Mouse (Mus musculus): ENCODE measurements around the gene Tbc1d22a. TPM values are rescaled to one million over a fixed set of nuclear protein-coding genes. Genes with fewer than 3 reads are reported as not detected.

The Tbc1d22a gene
- polyA plus RNA-seq, 1 experiment: 31.7 TPM

- Histone ChIP-seq H3K4me1 (ENCODE audit: control insufficient read depth, insufficient read depth, low read length) (no peaks in the 10 kb centered on the region), H3K27me3 (replicated peaks; ENCODE audit: control insufficient read depth, insufficient read depth, low read length) (no peaks in the 10 kb centered on the region), H3K4me3 (ENCODE audit: insufficient read depth, low read depth, low read length) (no peak overlapping the region), H3K36me3 (ENCODE audit: control insufficient read depth, insufficient read depth, low read length) (no peaks in the 10 kb centered on the region), H3K27ac (ENCODE audit: insufficient read depth, low read depth, low read length) (no peak overlapping the region)
- no peak for DNase-seq
- no peak for TF ChIP-seq CTCF (conservative IDR thresholded peaks at IDR 0.05; ENCODE audit: insufficient read depth, insufficient read length, low read depth, low read length)
- TF ChIP-seq POLR2A (IDR thresholded peaks at IDR 0.05; ENCODE audit: low read depth, low read length): no peak
- WGBS: 72% methylated on average over 6 of the region's 6 CpGs
Measured at GRCm38 (mm10) chr15:86535356-86535755, 321.1 kb downstream of the Tbc1d22a start.

GRCm38 (mm10) chr15:86542371-86542770 lies 328.1 kb downstream of the Tbc1d22a start:
- TF ChIP-seq POLR2A (IDR thresholded peaks at IDR 0.05; ENCODE audit: low read depth, low read length) (no peak), CTCF (conservative IDR thresholded peaks at IDR 0.05; ENCODE audit: insufficient read depth, insufficient read length, low read depth, low read length) (no peak)
- no peaks in the 10 kb centered on the region for H3K36me3 ChIP-seq (ENCODE audit: control insufficient read depth, insufficient read depth, low read length)
- H3K4me3 ChIP-seq (ENCODE audit: insufficient read depth, low read depth, low read length): no peak overlapping the region
- no peaks in the 10 kb centered on the region for H3K27me3 ChIP-seq (replicated peaks; ENCODE audit: control insufficient read depth, insufficient read depth, low read length)
- DNase-seq: no peak
- WGBS: 69% methylated on average over 3 of the region's 3 CpGs
- no peak overlapping the region for H3K27ac ChIP-seq (ENCODE audit: insufficient read depth, low read depth, low read length)
- no peaks in the 10 kb centered on the region for H3K4me1 ChIP-seq (ENCODE audit: control insufficient read depth, insufficient read depth, low read length)

GRCm38 (mm10) chr15:86544122-86544795 lies 330.0 kb downstream of the Tbc1d22a start:
- no peak for TF ChIP-seq CTCF (conservative IDR thresholded peaks at IDR 0.05; ENCODE audit: insufficient read depth, insufficient read length, low read depth, low read length)
- TF ChIP-seq POLR2A (IDR thresholded peaks at IDR 0.05; ENCODE audit: low read depth, low read length): no peak
- H3K36me3 ChIP-seq (ENCODE audit: control insufficient read depth, insufficient read depth, low read length): no peaks in the 10 kb centered on the region
- H3K27me3 ChIP-seq (replicated peaks; ENCODE audit: control insufficient read depth, insufficient read depth, low read length): no peaks in the 10 kb centered on the region
- no peaks in the 10 kb centered on the region for H3K4me1 ChIP-seq (ENCODE audit: control insufficient read depth, insufficient read depth, low read length)
- WGBS: 93% methylated on average over 1 of the region's 1 CpGs
- peak; percentile 2 for DNase-seq
- no peak overlapping the region for H3K4me3 ChIP-seq (ENCODE audit: insufficient read depth, low read depth, low read length)
- H3K27ac ChIP-seq (ENCODE audit: insufficient read depth, low read depth, low read length): no peak overlapping the region

Other genes starting within 250 kb of the Tbc1d22a start
- 12.4 and 16.8 TPM in 2 replicates for gene Celsr1, start 180.7 kb upstream of the Tbc1d22a start, polyA plus RNA-seq (2012; rRNA removed)
- gene Gramd4, start 156.8 kb upstream of the Tbc1d22a start, polyA plus RNA-seq (2012; rRNA removed): 18.9 and 20.6 TPM in 2 replicates
- gene Cerk, start 28.3 kb upstream of the Tbc1d22a start, polyA plus RNA-seq (2012; rRNA removed): 19.7 and 20.8 TPM in 2 replicates

All from kidney, adult 2 months (tissue).